26 mouse cellular contexts compared by ENCODE assay signal in the genomic region with DNA sequence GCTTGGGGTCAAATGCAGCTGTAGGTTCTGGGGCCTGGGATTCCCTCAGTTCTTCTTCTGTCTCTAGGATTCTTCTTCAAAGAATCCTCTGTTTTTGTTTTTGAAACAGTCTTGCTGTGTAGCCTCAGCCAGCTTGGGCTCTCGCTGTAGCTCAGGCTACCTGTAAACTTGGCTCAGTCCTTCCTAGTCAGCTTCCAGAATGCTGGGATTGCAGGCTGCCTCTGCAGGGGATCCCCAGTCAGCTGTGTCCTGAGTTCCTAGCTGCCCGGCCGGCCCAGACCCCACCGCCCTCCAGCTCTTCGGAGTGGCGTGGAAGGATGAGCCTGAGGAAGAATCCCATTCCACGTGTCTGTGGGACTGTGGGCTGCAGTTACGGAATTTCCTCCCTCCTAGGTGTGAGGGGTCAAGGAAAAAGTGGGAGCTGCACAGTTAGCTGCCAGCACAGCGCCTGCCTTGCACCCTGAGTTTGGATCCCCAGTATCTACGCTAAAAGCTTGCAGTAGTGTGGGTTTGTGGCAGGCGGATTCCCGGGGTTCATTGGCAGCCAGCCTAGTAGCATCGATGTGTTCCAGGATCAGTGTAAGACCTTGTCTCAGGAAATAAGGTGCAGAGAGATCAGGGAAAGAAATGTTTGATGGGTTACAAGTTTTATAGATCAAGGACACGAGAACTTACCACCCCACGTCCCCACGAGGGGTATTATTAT.
DNase-seq lines count a peak whose midpoint lies in the region; ATAC-seq lines count a peak whose summit lies in the region.
"Had no signal": no experiment of that assay in that cellular context is flagged by ENCODE, and none has a peak within 500 bp of the region (broad histone marks: within the 10 kb centered on the region; RNA-seq: fewer than 3 reads in every experiment).

No protein-coding gene starts in this region.

- no peaks in the 10 kb centered on the region for H3K36me3 ChIP-seq in forebrain, embryonic 13.5 days (ENCODE audit: poor library complexity, severe bottlenecking)
- H3K36me3 ChIP-seq in forebrain, embryonic 12.5 days (replicated peaks): no peaks in the 10 kb centered on the region
- no peaks in the 10 kb centered on the region for H3K36me3 ChIP-seq in midbrain, embryonic 11.5 days (ENCODE audit: control insufficient read depth, insufficient read depth, low read length)
- no peaks in the 10 kb centered on the region for H3K36me3 ChIP-seq in midbrain, embryonic 13.5 days
- H3K36me3 ChIP-seq: heart, embryonic 10.5 days; limb, embryonic 12.5 days; liver, embryonic 15.5 days; neural tube, embryonic 13.5 days had no signal

- H3K27me3 ChIP-seq in forebrain, embryonic 13.5 days: no peaks in the 10 kb centered on the region
- H3K27me3 ChIP-seq in forebrain, embryonic 12.5 days: 0 out of 2 replicates have a peak, but pooled peaks cover 4% of the 10 kb centered on the region
- no peaks in the 10 kb centered on the region for H3K27me3 ChIP-seq in midbrain, embryonic 11.5 days (ENCODE audit: control insufficient read depth, insufficient read depth, low read length)
- 0 out of 2 replicates have a peak, but pooled peaks cover 6% of the 10 kb centered on the region for H3K27me3 ChIP-seq in midbrain, embryonic 13.5 days
- H3K27me3 ChIP-seq: liver, embryonic 15.5 days had no signal

- 62% methylated on average over 16 of the region's 16 CpGs for WGBS in forebrain, embryonic 13.5 days
- 76% methylated on average over 16 of the region's 16 CpGs for WGBS in forebrain, embryonic 12.5 days
- WGBS in midbrain, embryonic 11.5 days: 72% methylated on average over 16 of the region's 16 CpGs
- 65% methylated on average over 16 of the region's 16 CpGs for WGBS in midbrain, embryonic 13.5 days

- no peak overlapping the region for H3K4me3 ChIP-seq in forebrain, embryonic 13.5 days
- H3K4me3 ChIP-seq in forebrain, embryonic 12.5 days (replicated peaks): no peak overlapping the region
- H3K4me3 ChIP-seq in midbrain, embryonic 11.5 days (ENCODE audit: low read depth, low read length): no peak overlapping the region
- no peak overlapping the region for H3K4me3 ChIP-seq in midbrain, embryonic 13.5 days (replicated peaks)
- H3K4me3 ChIP-seq: erythroblast, embryonic 14.5 days; heart, embryonic 10.5 days; limb, embryonic 12.5 days; liver, embryonic 15.5 days; neural tube, embryonic 13.5 days had no signal

- peak overlapping the region; percentile 30; the same call in 1 of the 2 replicates for H3K9ac ChIP-seq in forebrain, embryonic 13.5 days
- H3K9ac ChIP-seq in forebrain, embryonic 12.5 days: no peak overlapping the region
- H3K9ac ChIP-seq in midbrain, embryonic 11.5 days (ENCODE audit: low read length): no peak overlapping the region
- H3K9ac ChIP-seq in midbrain, embryonic 13.5 days (replicated peaks): no peak overlapping the region; the same call in 1 of the 2 replicates
- H3K9ac ChIP-seq: hindbrain, embryonic 14.5 days; limb, embryonic 12.5 days; liver, embryonic 15.5 days; lung, embryonic 14.5 days; neural tube, embryonic 13.5 days had no signal

- H3K9me3 ChIP-seq in forebrain, embryonic 13.5 days (replicated peaks): no peaks in the 10 kb centered on the region
- H3K9me3 ChIP-seq in forebrain, embryonic 12.5 days: no peaks in the 10 kb centered on the region
- H3K9me3 ChIP-seq in midbrain, embryonic 11.5 days (ENCODE audit: control insufficient read depth, low read length): no peaks in the 10 kb centered on the region
- no peaks in the 10 kb centered on the region for H3K9me3 ChIP-seq in midbrain, embryonic 13.5 days
- H3K9me3 ChIP-seq: heart, embryonic 10.5 days; liver, embryonic 15.5 days had no signal

- H3K4me2 ChIP-seq in forebrain, embryonic 13.5 days: no peak overlapping the region
- no peak overlapping the region for H3K4me2 ChIP-seq in forebrain, embryonic 12.5 days
- no peak overlapping the region for H3K4me2 ChIP-seq in midbrain, embryonic 11.5 days
- H3K4me2 ChIP-seq in midbrain, embryonic 13.5 days (replicated peaks): no peak overlapping the region
- H3K4me2 ChIP-seq: hindbrain, embryonic 14.5 days; limb, embryonic 12.5 days; liver, embryonic 15.5 days; lung, embryonic 14.5 days; neural tube, embryonic 13.5 days had no signal

- H3K27ac ChIP-seq in forebrain, embryonic 13.5 days: peak overlapping the region; percentile 35; the same call in 1 of the 2 replicates
- H3K27ac ChIP-seq in forebrain, embryonic 12.5 days: no peak overlapping the region
- no peak overlapping the region for H3K27ac ChIP-seq in midbrain, embryonic 11.5 days (ENCODE audit: low read depth, low read length)
- no peak overlapping the region for H3K27ac ChIP-seq in midbrain, embryonic 13.5 days
- H3K27ac ChIP-seq: heart, embryonic 10.5 days; hindbrain, embryonic 14.5 days; limb, embryonic 12.5 days; liver, embryonic 15.5 days; neural tube, embryonic 13.5 days; stomach, postnatal 0 days had no signal

- peak; percentile 81 for DNase-seq in midbrain, embryonic 11.5 days (ENCODE audit: low spot score, missing footprints)
- DNase-seq in cerebellum, adult 9-10 months: peak; percentile 67
- peak; percentile 56 to 65 for DNase-seq in cerebellum, postnatal 25 days
- no peak for DNase-seq in thymus, postnatal 10 days (ENCODE audit: low spot score in 2 of 2)
- DNase-seq in adrenal gland, postnatal 10 days: no peak
- DNase-seq: adrenal gland, postnatal 36 days; B cell, adult 2 months; gastrocnemius, postnatal 14 days; heart, postnatal 36 days; kidney, adult 11 months; kidney, postnatal 14 days; layer of hippocampus, adult 9-11 months; lung, embryonic 14.5 days; lung, postnatal 14 days; right cerebral cortex, postnatal 4 days had no signal

- peaks cover 12% of the 10 kb centered on the region for H3K4me1 ChIP-seq in forebrain, embryonic 13.5 days
- peaks cover 10% of the 10 kb centered on the region for H3K4me1 ChIP-seq in forebrain, embryonic 12.5 days
- H3K4me1 ChIP-seq in midbrain, embryonic 11.5 days (ENCODE audit: control insufficient read depth, insufficient read depth, low read length): no peaks in the 10 kb centered on the region
- peaks cover 10% of the 10 kb centered on the region for H3K4me1 ChIP-seq in midbrain, embryonic 13.5 days (replicated peaks)
- H3K4me1 ChIP-seq: heart, embryonic 10.5 days; liver, embryonic 15.5 days had no signal

- no peak for ATAC-seq in forebrain, embryonic 13.5 days
- ATAC-seq in forebrain, embryonic 12.5 days (ENCODE audit: low FRiP score): no peak
- no peak for ATAC-seq in midbrain, embryonic 11.5 days (ENCODE audit: low FRiP score)
- no peak for ATAC-seq in midbrain, embryonic 13.5 days
- ATAC-seq: inflammation-experienced regulatory T-cells, adult 6 months had no signal

Comparison
In these comparisons a context has a peak if more than half of its experiments do, and no peak if none do; other contexts are left out.
1. DNase-seq: peak in midbrain, embryonic 11.5 days (single experiment), cerebellum, adult 9-10 months (single experiment) and cerebellum, postnatal 25 days (2 of 2); none in thymus, postnatal 10 days (0 of 2) and adrenal gland, postnatal 10 days (single experiment).